Mouse (Mus musculus) lung, adult 2 months (tissue): ENCODE data around the gene Lmod2.

Experiments used
- CTCF ChIP-seq: fragments of 200-500 bp; IDR thresholded peaks from 2 replicates; pipeline ENCODE4 v1.5.1; 2011; ENCODE audit warnings: mild to moderate bottlenecking, low read length, control low read depth; ENCODE audit not compliant: insufficient read depth
- POLR2A ChIP-seq: fragments of 200-500 bp; IDR thresholded peaks from 2 replicates; pipeline ENCODE4 v1.6.1; 2011; ENCODE audit warnings: low read depth, mild to moderate bottlenecking, control low read depth, low read length, borderline replicate concordance; ENCODE audit errors: extremely low read depth

GRCm38 (mm10) chr6:24555488-24555887 is 42.1 kb upstream of the Lmod2 start:
- TF ChIP-seq POLR2A = no peak
- no peak for TF ChIP-seq CTCF
